Mouse (Mus musculus) ES-Bruce4 (cell line): ENCODE data around the gene Dact2.

Source experiments
- CTCF ChIP-seq: IDR thresholded peaks from one replicate; pipeline ENCODE4 v1.8.1; 2011; ENCODE audit warnings: low read depth, low read length
- EP300 ChIP-seq: IDR thresholded peaks from 2 replicates; pipeline ENCODE4 v1.6.1; 2011; ENCODE audit warnings: low read depth, low read length; ENCODE audit not compliant: insufficient read depth
- POLR2A ChIP-seq: IDR thresholded peaks from one replicate; pipeline ENCODE4 v1.8.1; 2011; ENCODE audit warnings: low read length; ENCODE audit not compliant: insufficient read depth

GRCm38 (mm10) chr17:14234774-14235389 lies 30.8 kb upstream of the Dact2 start:
- TF ChIP-seq CTCF (no peak), POLR2A (no peak), EP300 (no peak)
